Mouse (Mus musculus): Measurements from ENCODE around the gene Rpl9-ps6.
A peak's percentile ranks its signal among the peaks of the same experiment; 100 is the strongest.
"Not testable (repeated sequence)": the region's sequence is repeated elsewhere in the genome, so short reads cannot be mapped to it uniquely, and the experiment has no call there.

The Rpl9-ps6 gene

GRCm38 (mm10) chr19:32480791-32481442 is 14.5 kb upstream of the Rpl9-ps6 start:
- DNase-seq = no peak

GRCm38 (mm10) chr19:32480255-32480654 is 13.9 kb upstream of the Rpl9-ps6 start:
- no peak for DNase-seq

GRCm38 (mm10) chr19:32476712-32477052 is 10.3 kb upstream of the Rpl9-ps6 start:
- no peak for DNase-seq

- no peak for DNase-seq
Measured at GRCm38 (mm10) chr19:32476016-32476711, 9.8 kb upstream of the Rpl9-ps6 start.

GRCm38 (mm10) chr19:32470570-32471263 is 4.3 kb upstream of the Rpl9-ps6 start:
- no peak for DNase-seq

GRCm38 (mm10) chr19:32470059-32470497 is 3.7 kb upstream of the Rpl9-ps6 start:
- DNase-seq = peak; percentile 66

GRCm38 (mm10) chr19:32467325-32467724 is 947 bp upstream of the Rpl9-ps6 start:
- DNase-seq = no peak

GRCm38 (mm10) chr19:32465228-32465627 is 1.1 kb downstream of the Rpl9-ps6 start:
- DNase-seq = no peak

- no peak for DNase-seq
Measured at GRCm38 (mm10) chr19:32463037-32463436, 3.3 kb downstream of the Rpl9-ps6 start.

GRCm38 (mm10) chr19:32457631-32458030 is 8.7 kb downstream of the Rpl9-ps6 start:
- DNase-seq = not testable (repeated sequence)

- DNase-seq = peak; percentile 24
Measured at GRCm38 (mm10) chr19:32456744-32457143, 9.6 kb downstream of the Rpl9-ps6 start.

GRCm38 (mm10) chr19:32452231-32452630 is 14.1 kb downstream of the Rpl9-ps6 start:
- no peak for DNase-seq

GRCm38 (mm10) chr19:32448931-32449330 is 17.4 kb downstream of the Rpl9-ps6 start:
- DNase-seq = no peak

- peak; percentile 49 for DNase-seq
Measured at GRCm38 (mm10) chr19:32441568-32441967, 24.8 kb downstream of the Rpl9-ps6 start.

- no peak for DNase-seq
Measured at GRCm38 (mm10) chr19:32439356-32439755, 27.0 kb downstream of the Rpl9-ps6 start.

GRCm38 (mm10) chr19:32425856-32426255 is 40.5 kb downstream of the Rpl9-ps6 start:
- DNase-seq = no peak

GRCm38 (mm10) chr19:32424706-32425105 is 41.7 kb downstream of the Rpl9-ps6 start:
- DNase-seq = no peak

GRCm38 (mm10) chr19:32419069-32419468 is 47.3 kb downstream of the Rpl9-ps6 start:
- DNase-seq = no peak

- no peak for DNase-seq
Measured at GRCm38 (mm10) chr19:32416692-32417317, 49.6 kb downstream of the Rpl9-ps6 start.

All from lung, postnatal 14 days (tissue).